ENCODE assay signal across 14 mouse cellular contexts in genomic region chr8:3593470-3593869, GRCm38 (mm10). TPM values are rescaled to one million over a fixed set of nuclear protein-coding genes. Genes with fewer than 3 reads are reported as not detected.
DNase-seq lines count a peak whose midpoint lies in the region; ATAC-seq lines count a peak whose summit lies in the region.
"Had no signal": no experiment of that assay in that cellular context is flagged by ENCODE, and none has a peak within 500 bp of the region (broad histone marks: within the 10 kb centered on the region; RNA-seq: fewer than 3 reads in every experiment).

No protein-coding gene starts in this region.

- peak overlapping the region; percentile 47 for H3K27ac ChIP-seq in brown adipose tissue, adult 24 weeks (replicated peaks; ENCODE audit: low read depth, low read length)
- H3K27ac ChIP-seq: hindbrain, embryonic 15.5 days; left cerebral cortex, adult 2 months; liver, embryonic 13.5 days had no signal

- H3K4me3 ChIP-seq in brown adipose tissue, adult 24 weeks (ENCODE audit: insufficient read depth, low read depth, low read length) = no peak overlapping the region
- H3K4me3 ChIP-seq: heart, embryonic 12.5 days; hindbrain, embryonic 15.5 days; left cerebral cortex, adult 2 months; liver, embryonic 13.5 days had no signal

- H3K4me1 ChIP-seq in brown adipose tissue, adult 24 weeks (ENCODE audit: control insufficient read depth, insufficient read depth, insufficient read length, low read length) = peaks cover 10% of the 10 kb centered on the region
- H3K4me1 ChIP-seq: heart, embryonic 12.5 days had no signal

- ATAC-seq in megakaryocyte-erythroid progenitor cell, adult 5-6 weeks (replicated peaks; ENCODE audit: low FRiP score, low TSS enrichment, poor library complexity, severe bottlenecking) = no peak; the same call in 1 of the 2 replicates

- DNase-seq in adrenal gland, postnatal 10 days = peak; percentile 77
- no peak for DNase-seq in adrenal gland, postnatal 4 days (ENCODE audit: low spot score in 2 of 2)
- DNase-seq in lung, adult 18-20 months = peak; percentile 47 to 48
- DNase-seq in lung, postnatal 14 days = no peak
- DNase-seq in ovary, postnatal 36 days (ENCODE audit: low spot score) = peak; percentile 59
- no peak for DNase-seq in thymus, postnatal 25 days
- DNase-seq: liver, embryonic 13.5 days; midbrain, embryonic 14.5 days; spleen, adult 18-20 months had no signal

RNA-seq across cellular contexts. Expression of gene Camsap3, which starts 6.4 kb away (rescaled TPM):
- total RNA-seq in adrenal gland, postnatal 10 days (2021) = 10 to 100 TPM in 1 of 2 experiments, 1 to 10 TPM in 1; 9.1 to 13.8 TPM
- 10 to 100 TPM; 14.2 to 18.5 TPM for total RNA-seq in adrenal gland, postnatal 4 days (2021)
- polyA plus RNA-seq in brown adipose tissue, adult 24 weeks (2012; ENCODE audit: insufficient read depth, insufficient read length, missing spikeins) = 11.3 and 14.4 TPM in 2 replicates
- 1.6 and 3.8 TPM in 2 replicates for total RNA-seq in megakaryocyte-erythroid progenitor cell, adult 5-6 weeks (2014; fragmentation: Nextera tagmentation)
- total RNA-seq in megakaryocyte-erythroid progenitor cell, adult 5-6 weeks (2017) = 0.42 and 0.52 TPM in 2 replicates

RNA-seq across cellular contexts. Expression of gene C330021F23Rik, which starts 25.7 kb away (rescaled TPM):
- total RNA-seq in adrenal gland, postnatal 10 days (2021) = 1 to 10 TPM in 1 of 2 experiments, under 1 TPM in 1; 0.61 to 1.9 TPM
- total RNA-seq in adrenal gland, postnatal 4 days (2021) = under 1 TPM; 0.34 to 0.50 TPM
- polyA plus RNA-seq in brown adipose tissue, adult 24 weeks (2012; ENCODE audit: insufficient read depth, insufficient read length, missing spikeins) = 3.7 and 6.5 TPM in 2 replicates
- not detected in 2 replicates for total RNA-seq in megakaryocyte-erythroid progenitor cell, adult 5-6 weeks (2014; fragmentation: Nextera tagmentation)
- 0.61 and 1.0 TPM in 2 replicates for total RNA-seq in megakaryocyte-erythroid progenitor cell, adult 5-6 weeks (2017)
- total RNA-seq: left cerebral cortex, adult 2 months had no signal

RNA-seq across cellular contexts. Expression of gene Xab2, which starts 27.6 kb away (rescaled TPM):
- total RNA-seq in adrenal gland, postnatal 10 days (2021) = 10 to 100 TPM; 33.1 to 33.9 TPM
- 10 to 100 TPM; 48.2 to 48.8 TPM for total RNA-seq in adrenal gland, postnatal 4 days (2021)
- 11.9 and 12.2 TPM in 2 replicates for polyA plus RNA-seq in brown adipose tissue, adult 24 weeks (2012; ENCODE audit: insufficient read depth, insufficient read length, missing spikeins)
- total RNA-seq in megakaryocyte-erythroid progenitor cell, adult 5-6 weeks (2014; fragmentation: Nextera tagmentation) = 45.6 and 55.5 TPM in 2 replicates
- 44.9 and 53.9 TPM in 2 replicates for total RNA-seq in megakaryocyte-erythroid progenitor cell, adult 5-6 weeks (2017)

RNA-seq across cellular contexts. Expression of gene Pet100, which starts 27.9 kb away (rescaled TPM):
- 100 to 1,000 TPM; 104 to 118 TPM for total RNA-seq in adrenal gland, postnatal 10 days (2021)
- total RNA-seq in adrenal gland, postnatal 4 days (2021) = 10 to 100 TPM; 90.1 to 98.4 TPM
- polyA plus RNA-seq in brown adipose tissue, adult 24 weeks (2012; ENCODE audit: insufficient read depth, insufficient read length, missing spikeins) = 387 and 399 TPM in 2 replicates
- total RNA-seq in megakaryocyte-erythroid progenitor cell, adult 5-6 weeks (2014; fragmentation: Nextera tagmentation) = 59.9 and 94.7 TPM in 2 replicates
- 152 and 217 TPM in 2 replicates for total RNA-seq in megakaryocyte-erythroid progenitor cell, adult 5-6 weeks (2017)

RNA-seq across cellular contexts. Expression of gene Pcp2, which starts 31.9 kb away (rescaled TPM):
- total RNA-seq in adrenal gland, postnatal 10 days (2021) = not detected
- not detected for total RNA-seq in adrenal gland, postnatal 4 days (2021)
- not detected in 2 replicates for polyA plus RNA-seq in brown adipose tissue, adult 24 weeks (2012; ENCODE audit: insufficient read depth, insufficient read length, missing spikeins)
- not detected in 2 replicates for total RNA-seq in megakaryocyte-erythroid progenitor cell, adult 5-6 weeks (2014; fragmentation: Nextera tagmentation)
- not detected in 2 replicates for total RNA-seq in megakaryocyte-erythroid progenitor cell, adult 5-6 weeks (2017)
- total RNA-seq: left cerebral cortex, adult 2 months had no signal
- polyA plus RNA-seq: heart, embryonic 12.5 days; liver, embryonic 13.5 days had no signal

Comparison
In these comparisons a context has a peak if more than half of its experiments do, and no peak if none do; other contexts are left out.
1. DNase-seq: peak in adrenal gland, postnatal 10 days (single experiment), lung, adult 18-20 months (2 of 2) and ovary, postnatal 36 days (single experiment); none in adrenal gland, postnatal 4 days (0 of 2), lung, postnatal 14 days (single experiment) and thymus, postnatal 25 days (single experiment).